Mouse (Mus musculus): ENCODE measurements around the gene Atp6v0b.

DNA sequence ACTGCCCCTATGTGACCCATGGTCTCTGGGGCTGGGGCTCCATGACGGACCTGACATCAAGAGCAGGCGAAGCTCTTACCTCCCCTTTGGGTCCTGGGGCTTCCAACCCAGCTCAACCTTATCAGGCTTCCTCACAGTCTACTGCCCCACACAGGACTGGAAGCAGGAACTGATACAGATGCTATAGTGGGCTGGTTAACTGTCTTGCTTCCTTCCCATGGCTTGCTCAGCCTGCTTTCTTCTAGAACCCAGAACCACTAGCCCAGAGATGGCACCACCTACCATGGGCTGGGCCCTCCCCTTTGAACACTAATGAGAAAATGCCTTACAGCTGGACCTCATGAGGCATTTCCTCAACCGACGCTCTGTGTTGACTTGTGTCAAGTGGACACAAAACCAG is 30.3 kb upstream of the Atp6v0b start:
- TF ChIP-seq CTCF (IDR thresholded peaks at IDR 0.05; ENCODE audit: borderline replicate concordance, extremely low read depth, insufficient read depth, insufficient read length), result no peak
- TF ChIP-seq POLR2A (IDR thresholded peaks at IDR 0.05; ENCODE audit: borderline replicate concordance, extremely low read depth, insufficient read depth, insufficient read length, poor library complexity, severe bottlenecking), result no peak
